Mouse (Mus musculus): ENCODE measurements at regions not wholly inside any gene's neighbourhood (a gene's known extent, or its start where the extent isn't known, plus 50 kb on each side); places are given as distances from the start of the nearest gene placed in this dataset.

- WGBS = 85% methylated on average over 26 of the region's 26 CpGs
- no peak for TF ChIP-seq CTCF (IDR thresholded peaks at IDR 0.05; ENCODE audit: low read depth)
- no peaks in the 10 kb centered on the region for H3K9me3 ChIP-seq (ENCODE audit: control insufficient read depth)
Observed at GRCm38 (mm10) chr5:119271234-119271852, 399.1 kb upstream of the Tbx3 start.

GRCm38 (mm10) chr5:119273203-119273602 is 397.3 kb upstream of the Tbx3 start:
- no peak for ATAC-seq
- no peaks in the 10 kb centered on the region for H3K36me3 ChIP-seq (ENCODE audit: control insufficient read depth, insufficient read depth)
- no peak for TF ChIP-seq CTCF (IDR thresholded peaks at IDR 0.05; ENCODE audit: low read depth)
- H3K9me3 ChIP-seq (ENCODE audit: control insufficient read depth) = no peaks in the 10 kb centered on the region
- no peaks in the 10 kb centered on the region for H3K27me3 ChIP-seq (replicated peaks; ENCODE audit: control insufficient read depth, insufficient read depth, low read length)
- H3K4me1 ChIP-seq (replicated peaks; ENCODE audit: control insufficient read depth, insufficient read depth, low read length) = no peaks in the 10 kb centered on the region
- no peak overlapping the region for H3K4me2 ChIP-seq (replicated peaks; ENCODE audit: low read depth)
- no peak overlapping the region for H3K9ac ChIP-seq (ENCODE audit: low read depth, low read length)
- no peak overlapping the region for H3K4me3 ChIP-seq (ENCODE audit: low read depth, low read length)
- WGBS = 69% methylated on average over 7 of the region's 7 CpGs
- no peak overlapping the region for H3K27ac ChIP-seq (ENCODE audit: low read depth, low read length)

More at GRCm38 (mm10) chr5:119271234-119271852, 399.1 kb upstream of the Tbx3 start:
- no peak overlapping the region for H3K4me2 ChIP-seq (replicated peaks; ENCODE audit: low read depth)
- H3K27ac ChIP-seq (ENCODE audit: low read depth, low read length) = no peak overlapping the region
- H3K36me3 ChIP-seq (ENCODE audit: control insufficient read depth, insufficient read depth) = no peaks in the 10 kb centered on the region
- H3K4me3 ChIP-seq (ENCODE audit: low read depth, low read length) = no peak overlapping the region
- no peak for ATAC-seq
- no peaks in the 10 kb centered on the region for H3K27me3 ChIP-seq (replicated peaks; ENCODE audit: control insufficient read depth, insufficient read depth, low read length)
- no peaks in the 10 kb centered on the region for H3K4me1 ChIP-seq (replicated peaks; ENCODE audit: control insufficient read depth, insufficient read depth, low read length)
- no peak overlapping the region for H3K9ac ChIP-seq (ENCODE audit: low read depth, low read length)

GRCm38 (mm10) chr5:119273615-119274014 is 396.9 kb upstream of the Tbx3 start:
- Histone ChIP-seq H3K4me2 (replicated peaks; ENCODE audit: low read depth) (no peak overlapping the region), H3K4me3 (ENCODE audit: low read depth, low read length) (no peak overlapping the region), H3K9ac (ENCODE audit: low read depth, low read length) (no peak overlapping the region), H3K4me1 (replicated peaks; ENCODE audit: control insufficient read depth, insufficient read depth, low read length) (no peaks in the 10 kb centered on the region), H3K27ac (ENCODE audit: low read depth, low read length) (no peak overlapping the region), H3K9me3 (ENCODE audit: control insufficient read depth) (no peaks in the 10 kb centered on the region), H3K27me3 (replicated peaks; ENCODE audit: control insufficient read depth, insufficient read depth, low read length) (no peaks in the 10 kb centered on the region), H3K36me3 (ENCODE audit: control insufficient read depth, insufficient read depth) (no peaks in the 10 kb centered on the region)
- no peak for TF ChIP-seq CTCF (IDR thresholded peaks at IDR 0.05; ENCODE audit: low read depth)
- 81% methylated on average over 3 of the region's 3 CpGs for WGBS
- ATAC-seq = no peak

GRCm38 (mm10) chr5:119274817-119275494 is 395.5 kb upstream of the Tbx3 start:
- H3K4me3 ChIP-seq (ENCODE audit: low read depth, low read length) = no peak overlapping the region
- 86% methylated on average over 7 of the region's 7 CpGs for WGBS
- no peaks in the 10 kb centered on the region for H3K9me3 ChIP-seq (ENCODE audit: control insufficient read depth)
- no peaks in the 10 kb centered on the region for H3K27me3 ChIP-seq (replicated peaks; ENCODE audit: control insufficient read depth, insufficient read depth, low read length)
- ATAC-seq = no peak
- no peak for TF ChIP-seq CTCF (IDR thresholded peaks at IDR 0.05; ENCODE audit: low read depth)
- H3K36me3 ChIP-seq (ENCODE audit: control insufficient read depth, insufficient read depth) = no peaks in the 10 kb centered on the region
- H3K4me2 ChIP-seq (replicated peaks; ENCODE audit: low read depth) = no peak overlapping the region
- H3K4me1 ChIP-seq (replicated peaks; ENCODE audit: control insufficient read depth, insufficient read depth, low read length) = no peaks in the 10 kb centered on the region
- H3K9ac ChIP-seq (ENCODE audit: low read depth, low read length) = no peak overlapping the region
- H3K27ac ChIP-seq (ENCODE audit: low read depth, low read length) = no peak overlapping the region

GRCm38 (mm10) chr5:119280146-119280545 is 390.3 kb upstream of the Tbx3 start:
- no peaks in the 10 kb centered on the region for H3K9me3 ChIP-seq (ENCODE audit: control insufficient read depth)
- H3K4me2 ChIP-seq (replicated peaks; ENCODE audit: low read depth) = no peak overlapping the region
- H3K36me3 ChIP-seq (ENCODE audit: control insufficient read depth, insufficient read depth) = no peaks in the 10 kb centered on the region
- H3K27ac ChIP-seq (ENCODE audit: low read depth, low read length) = no peak overlapping the region
- WGBS = 77% methylated on average over 6 of the region's 6 CpGs
- no peak for TF ChIP-seq CTCF (IDR thresholded peaks at IDR 0.05; ENCODE audit: low read depth)
- H3K9ac ChIP-seq (ENCODE audit: low read depth, low read length) = no peak overlapping the region
- no peaks in the 10 kb centered on the region for H3K4me1 ChIP-seq (replicated peaks; ENCODE audit: control insufficient read depth, insufficient read depth, low read length)
- ATAC-seq = no peak
- H3K27me3 ChIP-seq (replicated peaks; ENCODE audit: control insufficient read depth, insufficient read depth, low read length) = no peaks in the 10 kb centered on the region
- H3K4me3 ChIP-seq (ENCODE audit: low read depth, low read length) = no peak overlapping the region

GRCm38 (mm10) chr5:119289808-119290207 is 380.7 kb upstream of the Tbx3 start:
- no peak for TF ChIP-seq CTCF (IDR thresholded peaks at IDR 0.05; ENCODE audit: low read depth)
- ATAC-seq = no peak
- H3K36me3 ChIP-seq (ENCODE audit: control insufficient read depth, insufficient read depth) = no peaks in the 10 kb centered on the region
- WGBS = 15% methylated on average over 5 of the region's 5 CpGs
- no peaks in the 10 kb centered on the region for H3K27me3 ChIP-seq (replicated peaks; ENCODE audit: control insufficient read depth, insufficient read depth, low read length)
- H3K4me1 ChIP-seq (replicated peaks; ENCODE audit: control insufficient read depth, insufficient read depth, low read length) = no peaks in the 10 kb centered on the region
- no peak overlapping the region for H3K4me2 ChIP-seq (replicated peaks; ENCODE audit: low read depth)
- H3K9ac ChIP-seq (ENCODE audit: low read depth, low read length) = no peak overlapping the region
- H3K27ac ChIP-seq (ENCODE audit: low read depth, low read length) = no peak overlapping the region
- no peaks in the 10 kb centered on the region for H3K9me3 ChIP-seq (ENCODE audit: control insufficient read depth)
- no peak overlapping the region for H3K4me3 ChIP-seq (ENCODE audit: low read depth, low read length)
